Mouse (Mus musculus): Measurements from ENCODE around the gene Flnb. TPM values are rescaled to one million over a fixed set of nuclear protein-coding genes. Genes with fewer than 3 reads are reported as not detected.

The Flnb gene
- polyA plus RNA-seq, 1 experiment, result 54.5 TPM

DNA sequence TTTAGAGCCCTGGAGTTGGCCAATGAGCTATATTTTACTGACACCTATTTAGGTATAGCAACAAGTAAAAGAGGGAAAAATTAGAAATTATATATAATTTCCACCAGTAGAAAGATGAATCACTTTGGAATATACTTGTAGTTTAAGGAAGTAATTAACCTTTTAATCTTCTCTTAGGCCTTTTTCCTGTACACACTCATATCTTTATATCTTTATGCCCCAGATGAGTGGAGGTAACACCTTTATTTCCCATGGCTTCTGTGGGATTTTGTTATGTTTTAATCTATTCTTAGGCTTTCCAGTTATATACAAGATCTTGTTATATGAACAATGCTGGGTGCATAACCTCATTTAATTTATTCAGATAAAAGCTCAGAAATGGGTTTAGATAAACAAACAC, 73.6 kb downstream of the Flnb start:
- TF ChIP-seq POLR2AphosphoS2 (IDR thresholded peaks at IDR 0.05; ENCODE audit: insufficient read length, low read depth) (no peak), USF1 (IDR thresholded peaks at IDR 0.05; ENCODE audit: low read depth) (no peak), MYOD1 (IDR thresholded peaks at IDR 0.05; ENCODE audit: control insufficient read depth in 1 of 3, insufficient read length in 2 of 3, low read depth in 2 of 3) (no peak), CEBPB (IDR thresholded peaks at IDR 0.05; ENCODE audit: insufficient read depth, poor library complexity, severe bottlenecking) (no peak), E2F4 (IDR thresholded peaks at IDR 0.05; ENCODE audit: insufficient read depth) (no peak), MAX (IDR thresholded peaks at IDR 0.05; ENCODE audit: low read depth) (no peak), SRF (IDR thresholded peaks at IDR 0.05; ENCODE audit: control insufficient read depth, insufficient read length, low read depth) (no peak), MYOG (IDR thresholded peaks at IDR 0.05; ENCODE audit: control insufficient read depth in 1 of 3, insufficient read depth in 1 of 3, insufficient read length in 2 of 3, low read depth in 2 of 3) (no peak), POLR2A (IDR thresholded peaks at IDR 0.05; ENCODE audit: insufficient read length, low read depth) (no peak), TCF12 (IDR thresholded peaks at IDR 0.05; ENCODE audit: insufficient read depth, poor library complexity, severe bottlenecking) (no peak), REST (IDR thresholded peaks at IDR 0.05; ENCODE audit: insufficient read depth, insufficient read length) (no peak)
- Histone ChIP-seq H3K36me3 (ENCODE audit: control insufficient read depth, insufficient read depth) (peaks cover 33% of the 10 kb centered on the region), H3K79me2 (ENCODE audit: control insufficient read depth, insufficient read depth) (no peaks in the 10 kb centered on the region), H3K27me3 (ENCODE audit: control insufficient read depth, insufficient read depth, insufficient read length) (no peaks in the 10 kb centered on the region), H3ac (ENCODE audit: control insufficient read depth, insufficient read length) (no peak overlapping the region), H3K4me2 (ENCODE audit: low read depth) (no peak overlapping the region), H3K4me3 (no peak overlapping the region)

DNA sequence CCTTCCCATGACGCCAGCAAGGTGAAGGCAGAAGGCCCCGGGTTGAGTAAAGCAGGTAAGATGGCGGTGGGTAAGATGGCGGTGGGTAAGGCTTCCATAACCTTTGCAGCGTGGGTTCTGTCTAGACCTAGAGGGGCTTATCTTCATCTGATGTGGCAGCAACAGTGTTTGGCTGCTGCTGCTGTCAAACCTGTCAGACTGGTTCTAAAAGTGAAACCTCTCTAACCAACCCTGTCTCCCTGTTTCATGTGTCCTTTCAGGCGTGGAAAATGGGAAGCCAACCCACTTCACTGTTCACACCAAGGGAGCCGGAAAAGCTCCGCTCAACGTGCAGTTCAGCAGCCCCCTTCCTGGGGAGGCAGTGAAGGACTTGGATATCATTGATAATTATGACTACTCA, 78.4 kb downstream of the Flnb start:
- Histone ChIP-seq H3K79me2 (ENCODE audit: control insufficient read depth, insufficient read depth) (no peaks in the 10 kb centered on the region), H3K4me2 (ENCODE audit: low read depth) (no peak overlapping the region), H3K4me3 (no peak overlapping the region), H3ac (ENCODE audit: control insufficient read depth, insufficient read length) (no peak overlapping the region), H3K27me3 (ENCODE audit: control insufficient read depth, insufficient read depth, insufficient read length) (no peaks in the 10 kb centered on the region), H3K36me3 (ENCODE audit: control insufficient read depth, insufficient read depth) (peaks cover 49% of the 10 kb centered on the region)
- TF ChIP-seq REST (IDR thresholded peaks at IDR 0.05; ENCODE audit: insufficient read depth, insufficient read length), result no peak
- TF ChIP-seq CEBPB (IDR thresholded peaks at IDR 0.05; ENCODE audit: insufficient read depth, poor library complexity, severe bottlenecking), result no peak
- no peak for TF ChIP-seq MYOD1 (IDR thresholded peaks at IDR 0.05; ENCODE audit: control insufficient read depth in 1 of 3, insufficient read length in 2 of 3, low read depth in 2 of 3)
- TF ChIP-seq POLR2A (IDR thresholded peaks at IDR 0.05; ENCODE audit: insufficient read length, low read depth), result no peak

DNA sequence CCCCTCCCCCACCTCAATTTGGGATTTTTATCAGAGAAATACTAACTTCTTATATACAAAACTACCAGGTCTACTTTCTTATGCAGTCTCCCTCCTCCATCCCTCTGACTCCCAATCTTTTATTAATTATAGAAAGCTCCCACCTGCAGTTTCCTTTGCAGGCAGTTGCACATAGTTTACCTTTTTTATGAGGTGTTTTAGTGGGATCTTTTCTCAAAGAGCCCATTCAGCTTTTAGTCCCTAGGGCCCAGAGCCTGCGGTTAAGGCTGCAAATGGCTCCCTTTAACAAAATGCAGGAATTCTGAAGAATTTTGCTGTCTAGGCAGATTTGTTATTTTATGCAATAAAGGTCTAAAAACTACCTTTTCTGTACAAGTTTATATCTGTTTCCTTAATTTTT, 78.9 kb downstream of the Flnb start:
- H3ac ChIP-seq (ENCODE audit: control insufficient read depth, insufficient read length), result no peak overlapping the region
- no peak overlapping the region for H3K4me2 ChIP-seq (ENCODE audit: low read depth)
- no peaks in the 10 kb centered on the region for H3K27me3 ChIP-seq (ENCODE audit: control insufficient read depth, insufficient read depth, insufficient read length)
- H3K79me2 ChIP-seq (ENCODE audit: control insufficient read depth, insufficient read depth), result no peaks in the 10 kb centered on the region
- H3K36me3 ChIP-seq (ENCODE audit: control insufficient read depth, insufficient read depth), result peaks cover 48% of the 10 kb centered on the region
- no peak for TF ChIP-seq REST (IDR thresholded peaks at IDR 0.05; ENCODE audit: insufficient read depth, insufficient read length)
- no peak for TF ChIP-seq MYOG (IDR thresholded peaks at IDR 0.05; ENCODE audit: control insufficient read depth in 1 of 3, insufficient read depth in 1 of 3, insufficient read length in 2 of 3, low read depth in 2 of 3)
- no peak for TF ChIP-seq POLR2AphosphoS2 (IDR thresholded peaks at IDR 0.05; ENCODE audit: insufficient read length, low read depth)
- TF ChIP-seq MYOD1 (IDR thresholded peaks at IDR 0.05; ENCODE audit: control insufficient read depth in 1 of 3, insufficient read length in 2 of 3, low read depth in 2 of 3), result no peak
- no peak for TF ChIP-seq MAX (IDR thresholded peaks at IDR 0.05; ENCODE audit: low read depth)
- no peak for TF ChIP-seq TCF12 (IDR thresholded peaks at IDR 0.05; ENCODE audit: insufficient read depth, poor library complexity, severe bottlenecking)
- no peak for TF ChIP-seq CEBPB (IDR thresholded peaks at IDR 0.05; ENCODE audit: insufficient read depth, poor library complexity, severe bottlenecking)
- no peak for TF ChIP-seq SRF (IDR thresholded peaks at IDR 0.05; ENCODE audit: control insufficient read depth, insufficient read length, low read depth)
- TF ChIP-seq E2F4 (IDR thresholded peaks at IDR 0.05; ENCODE audit: insufficient read depth), result no peak
- no peak for TF ChIP-seq USF1 (IDR thresholded peaks at IDR 0.05; ENCODE audit: low read depth)
- TF ChIP-seq TCF3 (IDR thresholded peaks at IDR 0.05; ENCODE audit: insufficient read length, low read depth), result no peak
- TF ChIP-seq POLR2A (IDR thresholded peaks at IDR 0.05; ENCODE audit: insufficient read length, low read depth), result no peak
- H3K4me3 ChIP-seq, result no peak overlapping the region

GRCm38 (mm10) chr14:7899986-7900385, 82.2 kb downstream of the Flnb start:
- H3K4me3 ChIP-seq, result no peak overlapping the region
- H3K79me2 ChIP-seq (ENCODE audit: control insufficient read depth, insufficient read depth), result no peaks in the 10 kb centered on the region
- H3ac ChIP-seq (ENCODE audit: control insufficient read depth, insufficient read length), result no peak overlapping the region
- H3K36me3 ChIP-seq (ENCODE audit: control insufficient read depth, insufficient read depth), result peaks cover 32% of the 10 kb centered on the region
- no peaks in the 10 kb centered on the region for H3K27me3 ChIP-seq (ENCODE audit: control insufficient read depth, insufficient read depth, insufficient read length)
- no peak for TF ChIP-seq CEBPB (IDR thresholded peaks at IDR 0.05; ENCODE audit: insufficient read depth, poor library complexity, severe bottlenecking)
- H3K4me2 ChIP-seq (ENCODE audit: low read depth), result no peak overlapping the region

DNA sequence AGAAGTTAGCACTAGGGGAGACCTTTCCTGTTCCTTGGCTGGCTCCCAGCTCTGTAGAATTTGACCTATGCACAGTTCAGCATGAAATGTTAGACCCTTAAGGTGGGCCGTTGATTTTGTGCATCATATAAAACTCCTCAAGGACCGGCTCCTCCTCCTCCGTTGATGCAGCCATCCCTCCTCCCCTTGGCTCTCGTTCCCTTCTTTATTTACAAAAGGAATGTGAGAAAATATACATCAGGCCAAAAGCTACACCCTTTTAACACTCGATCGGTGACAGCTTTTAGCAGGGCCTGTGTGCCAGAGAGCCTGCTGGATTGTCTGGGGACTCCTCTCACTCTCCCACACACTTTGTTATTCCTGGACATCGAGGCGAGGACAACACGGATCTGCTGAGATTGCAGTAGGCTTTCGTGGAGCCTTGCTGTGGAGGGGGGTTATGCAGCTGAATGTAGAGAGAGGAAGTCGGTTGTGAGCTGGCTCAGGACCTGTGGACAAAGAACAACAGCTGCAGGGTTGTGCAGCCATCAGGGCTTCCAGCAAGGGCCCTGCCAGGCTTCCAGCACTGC, 82.8 kb downstream of the Flnb start:
- Histone ChIP-seq H3K36me3 (ENCODE audit: control insufficient read depth, insufficient read depth) (peaks cover 38% of the 10 kb centered on the region), H3ac (ENCODE audit: control insufficient read depth, insufficient read length) (no peak overlapping the region), H3K27me3 (ENCODE audit: control insufficient read depth, insufficient read depth, insufficient read length) (no peaks in the 10 kb centered on the region), H3K79me2 (ENCODE audit: control insufficient read depth, insufficient read depth) (no peaks in the 10 kb centered on the region), H3K4me2 (ENCODE audit: low read depth) (peak overlapping the region; percentile 26), H3K4me3 (no peak overlapping the region)
- TF ChIP-seq SRF (IDR thresholded peaks at IDR 0.05; ENCODE audit: control insufficient read depth, insufficient read length, low read depth) (no peak), E2F4 (IDR thresholded peaks at IDR 0.05; ENCODE audit: insufficient read depth) (no peak), MYOD1 (IDR thresholded peaks at IDR 0.05; ENCODE audit: control insufficient read depth in 1 of 3, insufficient read length in 2 of 3, low read depth in 2 of 3) (peak; percentile 76 to 93 (median 91)), REST (IDR thresholded peaks at IDR 0.05; ENCODE audit: insufficient read depth, insufficient read length) (no peak), CEBPB (IDR thresholded peaks at IDR 0.05; ENCODE audit: insufficient read depth, poor library complexity, severe bottlenecking) (no peak; the same call in 1 of the 2 replicates), TCF12 (IDR thresholded peaks at IDR 0.05; ENCODE audit: insufficient read depth, poor library complexity, severe bottlenecking) (peak; percentile 59), POLR2A (IDR thresholded peaks at IDR 0.05; ENCODE audit: insufficient read length, low read depth) (no peak), USF1 (IDR thresholded peaks at IDR 0.05; ENCODE audit: low read depth) (no peak), POLR2AphosphoS2 (IDR thresholded peaks at IDR 0.05; ENCODE audit: insufficient read length, low read depth) (peak; percentile 8), TCF3 (IDR thresholded peaks at IDR 0.05; ENCODE audit: insufficient read length, low read depth) (no peak), MYOG (IDR thresholded peaks at IDR 0.05; ENCODE audit: control insufficient read depth in 1 of 3, insufficient read depth in 1 of 3, insufficient read length in 2 of 3, low read depth in 2 of 3) (peak; percentile 13 to 81 (median 41))
